Mouse (Mus musculus) midbrain, embryonic 14.5 days (tissue): ENCODE measurements around the gene 6430628N08Rik. TPM values are rescaled to one million over a fixed set of nuclear protein-coding genes. Genes with fewer than 3 reads are reported as not detected.

ENCODE experiments used
- ATAC-seq: fragments of 200-750 bp; cut with Nextera tagmentation; 2 replicates; pipeline ENCODE4 v1.8.0; 2017; ENCODE audit warnings: moderate number of reproducible peaks, moderate library complexity; ENCODE audit not compliant: low FRiP score, low TSS enrichment
- DNase-seq: peaks from one replicate; pipeline ENCODE4 v3.0.0-alpha.2; 2015
- H3K27ac ChIP-seq: fragments of 300-500 bp; sonication (generic); replicated peaks from 2 replicates; pipeline ENCODE4 v1.5.1; 2014; ENCODE audit warnings: mild to moderate bottlenecking, low read depth, low read length, moderate library complexity
- H3K27me3 ChIP-seq: fragments of 300-500 bp; sonication (generic); 2 replicates; pipeline ENCODE4 v1.6.1; 2014; ENCODE audit warnings: low read length, control low read depth, mixed read lengths; ENCODE audit not compliant: control insufficient read depth, insufficient read depth
- H3K36me3 ChIP-seq: fragments of 300-500 bp; sonication (generic); 2 replicates; pipeline ENCODE4 v1.6.1; 2014; ENCODE audit warnings: low read length, control low read depth; ENCODE audit not compliant: control insufficient read depth, insufficient read depth
- H3K4me1 ChIP-seq: fragments of 300-500 bp; sonication (generic); 2 replicates; pipeline ENCODE4 v1.6.1; 2014; ENCODE audit warnings: mild to moderate bottlenecking, antibody characterized with exemption, low read length, control low read depth; ENCODE audit not compliant: control insufficient read depth, insufficient read depth
- H3K4me2 ChIP-seq: fragments of 300-500 bp; sonication (generic); 2 replicates; pipeline ENCODE4 v1.6.1; 2014; ENCODE audit warnings: mild to moderate bottlenecking, low read length, moderate library complexity
- H3K4me3 ChIP-seq: fragments of 300-500 bp; sonication (generic); replicated peaks from 2 replicates; pipeline ENCODE4 v1.5.1; 2014; ENCODE audit warnings: low read depth, low read length
- H3K9ac ChIP-seq: fragments of 300-500 bp; sonication (generic); replicated peaks from 2 replicates; pipeline ENCODE4 v1.6.1; 2014; ENCODE audit warnings: mild to moderate bottlenecking, low read length, moderate library complexity
- H3K9me3 ChIP-seq: fragments of 300-500 bp; sonication (generic); 2 replicates; pipeline ENCODE4 v1.6.1; 2016; ENCODE audit warnings: low read length, control low read depth, mixed read lengths; ENCODE audit not compliant: control insufficient read depth
- WGBS: fragments of 180-500 bp; shearing (Covaris S2); extraction: QIAGEN DNeasy Blood & Tissue Kit; methylation state at CpG from one replicate; pipeline ENCODE4 v1.1.7; 2014; 5-methylcytosine and 5-hydroxymethylcytosine counted together
- polyA plus RNA-seq: library from polyadenylated mRNA; unstranded; fragments of >200 nt; fragmentation: Nextera tagmentation; extraction: Ambion mirVana; gene quantifications from 2 replicates; pipeline ENCODE4 v1.2.1, GENCODE M21; 2014

6430628N08Rik gene
- polyA plus RNA-seq, 1 experiment from 2014 or later, result not detected

DNA sequence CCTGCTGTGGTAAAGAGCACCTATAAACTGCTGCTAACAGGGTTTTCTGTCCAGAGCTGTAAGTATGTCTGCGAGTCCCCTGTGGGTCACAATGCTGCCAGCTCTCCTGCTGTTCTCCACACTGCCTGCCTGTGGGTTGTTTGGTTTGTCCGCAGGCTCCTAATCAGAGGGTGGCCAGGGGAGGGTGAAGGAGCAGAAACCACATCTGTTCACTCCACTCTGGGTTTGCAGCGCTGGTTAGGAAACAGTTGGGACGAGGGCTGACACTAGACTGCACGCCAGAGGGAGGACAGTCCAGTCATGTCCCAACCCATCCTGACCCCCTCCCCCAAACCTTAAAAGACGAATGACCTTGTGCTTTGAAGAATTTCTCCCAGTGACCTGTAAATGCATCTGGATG, 35.4 kb upstream of the 6430628N08Rik start:
- peaks cover 12% of the 10 kb centered on the region; the same call in 1 of the 2 replicates for H3K36me3 ChIP-seq
- no peak for ATAC-seq
- DNase-seq, result no peak
- no peak overlapping the region for H3K4me3 ChIP-seq
- no peaks in the 10 kb centered on the region for H3K9me3 ChIP-seq
- H3K27ac ChIP-seq, result peak overlapping the region; percentile 68
- H3K4me2 ChIP-seq, result no peak overlapping the region
- 53% methylated on average over 6 of the region's 6 CpGs for WGBS
- H3K27me3 ChIP-seq, result no peaks in the 10 kb centered on the region
- H3K9ac ChIP-seq, result no peak overlapping the region
- H3K4me1 ChIP-seq, result peaks cover 24% of the 10 kb centered on the region

DNA sequence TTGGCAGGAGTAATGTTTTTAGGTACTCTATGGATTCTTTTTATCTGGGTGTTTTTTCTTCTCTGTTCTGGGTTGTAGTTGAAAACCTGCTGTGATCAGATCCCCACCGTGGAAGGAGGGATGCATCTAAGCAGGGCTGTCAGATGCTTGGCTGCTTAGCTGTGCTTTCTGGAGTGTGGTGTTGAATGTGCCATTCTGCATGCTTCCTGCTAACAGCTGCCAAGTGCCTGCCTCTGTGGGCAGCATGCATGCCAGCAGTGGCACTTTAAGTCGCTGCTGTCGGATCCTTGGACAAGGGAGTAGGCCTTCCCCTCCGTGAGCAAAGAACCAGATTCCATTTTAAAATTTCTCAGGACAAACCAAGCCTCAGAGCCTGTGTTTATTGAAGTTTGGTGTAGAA, 34.9 kb upstream of the 6430628N08Rik start:
- ATAC-seq, result no peak
- Histone ChIP-seq H3K27ac (peak overlapping the region; percentile 68), H3K9ac (no peak overlapping the region), H3K36me3 (peaks cover 15% of the 10 kb centered on the region; the same call in 1 of the 2 replicates), H3K4me1 (peaks cover 24% of the 10 kb centered on the region), H3K9me3 (no peaks in the 10 kb centered on the region), H3K4me2 (no peak overlapping the region), H3K4me3 (no peak overlapping the region), H3K27me3 (no peaks in the 10 kb centered on the region)
- DNase-seq, result peak; percentile 51
- 36% methylated on average over 4 of the region's 4 CpGs for WGBS

DNA sequence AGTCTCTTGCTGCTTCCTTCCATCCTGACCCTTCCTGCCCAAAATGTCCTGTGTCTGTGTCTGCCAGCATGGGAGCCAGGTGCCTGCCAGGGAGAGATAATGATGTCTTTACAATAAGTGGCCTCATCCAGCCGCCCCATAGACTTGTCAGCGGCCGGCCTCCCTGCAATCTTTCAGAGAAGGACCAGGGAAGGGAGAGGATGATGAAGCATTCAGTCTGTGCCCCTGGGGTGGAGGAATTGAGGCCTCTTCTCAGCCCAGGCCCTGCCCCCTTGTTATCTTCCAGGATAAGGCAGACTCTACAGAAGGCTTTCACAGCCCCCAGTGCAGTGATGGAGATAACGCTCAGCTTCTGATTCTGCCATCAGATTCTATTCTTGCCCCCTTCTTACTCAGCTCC, 34.2 kb upstream of the 6430628N08Rik start:
- H3K36me3 ChIP-seq, result peaks cover 14% of the 10 kb centered on the region; the same call in 1 of the 2 replicates
- DNase-seq (no peak), ATAC-seq (no peak)
- H3K4me1 ChIP-seq, result peaks cover 24% of the 10 kb centered on the region
- no peak overlapping the region for H3K4me3 ChIP-seq
- no peak overlapping the region for H3K4me2 ChIP-seq
- peak overlapping the region; percentile 68 for H3K27ac ChIP-seq
- no peaks in the 10 kb centered on the region for H3K9me3 ChIP-seq
- WGBS, result 27% methylated on average over 4 of the region's 4 CpGs
- H3K27me3 ChIP-seq, result no peaks in the 10 kb centered on the region
- no peak overlapping the region; the same call in 1 of the 2 replicates for H3K9ac ChIP-seq

DNA sequence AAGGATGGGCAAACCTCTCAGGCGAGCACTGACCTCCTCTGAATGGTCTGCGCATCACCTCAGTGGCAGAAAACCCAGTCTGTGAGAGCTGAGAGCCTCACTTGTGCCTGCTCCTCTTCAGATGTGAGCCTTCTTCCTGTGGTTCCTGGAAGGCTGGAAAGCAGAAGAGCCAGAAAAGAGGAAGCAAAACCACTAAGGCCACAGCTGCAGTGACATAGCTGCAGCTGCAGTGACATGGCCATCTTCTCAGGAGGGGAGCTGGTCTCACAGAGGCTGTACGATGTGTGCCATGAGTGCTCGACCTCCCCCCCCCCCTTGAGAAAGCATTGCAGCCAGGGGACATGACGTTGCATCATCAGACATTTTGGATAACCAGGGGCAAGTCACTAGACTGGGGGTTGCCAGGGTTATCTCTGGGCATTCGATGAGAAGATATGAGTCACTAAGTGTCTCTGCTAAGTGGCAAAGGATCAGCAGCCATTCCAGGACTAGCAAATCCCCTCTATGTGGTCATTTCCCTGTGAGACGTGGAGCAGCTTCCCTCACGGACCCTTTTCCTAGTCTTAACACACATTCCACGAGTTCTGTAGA, 33.1 kb upstream of the 6430628N08Rik start:
- H3K27me3 ChIP-seq, result no peaks in the 10 kb centered on the region
- H3K4me1 ChIP-seq, result peaks cover 24% of the 10 kb centered on the region
- WGBS, result 89% methylated on average over 9 of the region's 9 CpGs
- no peak overlapping the region for H3K27ac ChIP-seq
- H3K9me3 ChIP-seq, result no peaks in the 10 kb centered on the region
- DNase-seq (no peak), ATAC-seq (no peak)
- H3K4me2 ChIP-seq, result no peak overlapping the region
- no peak overlapping the region for H3K9ac ChIP-seq
- H3K36me3 ChIP-seq, result peaks cover 14% of the 10 kb centered on the region
- no peak overlapping the region for H3K4me3 ChIP-seq

DNA sequence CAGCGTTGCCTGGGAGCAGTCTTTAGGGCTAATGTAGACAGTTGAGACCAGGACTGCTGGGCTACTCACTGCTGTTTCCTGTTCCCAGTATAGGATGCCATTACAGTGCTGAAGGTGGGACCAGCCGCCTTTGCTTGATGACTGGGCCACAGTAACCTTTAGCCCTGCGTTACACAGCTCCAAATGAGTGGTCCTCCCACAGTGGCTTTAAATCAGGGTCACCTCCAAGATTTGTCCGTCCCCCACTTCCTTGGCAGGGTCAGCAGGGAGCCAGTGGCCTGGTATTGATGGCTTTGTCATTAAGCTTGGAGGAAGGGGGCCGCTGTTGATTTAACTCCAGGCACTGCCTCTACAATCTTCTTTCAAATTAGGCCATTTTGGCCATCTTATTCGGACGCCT, 27.1 kb upstream of the 6430628N08Rik start:
- Histone ChIP-seq H3K4me3 (no peak overlapping the region), H3K9me3 (no peaks in the 10 kb centered on the region), H3K27me3 (no peaks in the 10 kb centered on the region), H3K4me1 (no peaks in the 10 kb centered on the region), H3K36me3 (peaks cover 14% of the 10 kb centered on the region), H3K27ac (no peak overlapping the region), H3K4me2 (no peak overlapping the region), H3K9ac (no peak overlapping the region)
- ATAC-seq (no peak), DNase-seq (no peak)
- 70% methylated on average over 7 of the region's 7 CpGs for WGBS

DNA sequence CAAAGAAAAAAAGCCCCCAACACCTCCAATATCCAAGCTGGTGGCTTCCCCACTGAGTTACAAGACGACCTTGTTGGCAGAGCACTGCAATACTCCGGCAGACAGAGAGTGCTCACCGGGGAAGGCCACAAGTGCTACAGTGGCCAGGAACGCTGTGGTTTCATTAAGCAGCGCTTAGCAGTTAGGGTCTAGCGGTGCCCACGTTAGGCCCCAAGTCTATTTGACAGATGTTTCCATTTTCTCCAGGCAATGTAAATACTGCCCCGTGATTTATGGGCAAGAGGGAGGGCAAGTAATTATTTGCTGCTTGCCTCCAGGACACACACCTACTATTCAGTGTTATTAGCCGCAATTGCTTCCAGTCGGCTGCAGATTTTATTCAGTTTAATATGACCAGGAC, 26.6 kb upstream of the 6430628N08Rik start:
- no peak overlapping the region for H3K4me3 ChIP-seq
- DNase-seq (no peak), ATAC-seq (no peak)
- H3K4me1 ChIP-seq, result no peaks in the 10 kb centered on the region; the same call in 1 of the 2 replicates
- WGBS, result 66% methylated on average over 10 of the region's 10 CpGs
- no peaks in the 10 kb centered on the region for H3K27me3 ChIP-seq
- H3K27ac ChIP-seq, result no peak overlapping the region
- no peaks in the 10 kb centered on the region for H3K9me3 ChIP-seq
- H3K9ac ChIP-seq, result no peak overlapping the region
- H3K4me2 ChIP-seq, result no peak overlapping the region
- H3K36me3 ChIP-seq, result peaks cover 14% of the 10 kb centered on the region

DNA sequence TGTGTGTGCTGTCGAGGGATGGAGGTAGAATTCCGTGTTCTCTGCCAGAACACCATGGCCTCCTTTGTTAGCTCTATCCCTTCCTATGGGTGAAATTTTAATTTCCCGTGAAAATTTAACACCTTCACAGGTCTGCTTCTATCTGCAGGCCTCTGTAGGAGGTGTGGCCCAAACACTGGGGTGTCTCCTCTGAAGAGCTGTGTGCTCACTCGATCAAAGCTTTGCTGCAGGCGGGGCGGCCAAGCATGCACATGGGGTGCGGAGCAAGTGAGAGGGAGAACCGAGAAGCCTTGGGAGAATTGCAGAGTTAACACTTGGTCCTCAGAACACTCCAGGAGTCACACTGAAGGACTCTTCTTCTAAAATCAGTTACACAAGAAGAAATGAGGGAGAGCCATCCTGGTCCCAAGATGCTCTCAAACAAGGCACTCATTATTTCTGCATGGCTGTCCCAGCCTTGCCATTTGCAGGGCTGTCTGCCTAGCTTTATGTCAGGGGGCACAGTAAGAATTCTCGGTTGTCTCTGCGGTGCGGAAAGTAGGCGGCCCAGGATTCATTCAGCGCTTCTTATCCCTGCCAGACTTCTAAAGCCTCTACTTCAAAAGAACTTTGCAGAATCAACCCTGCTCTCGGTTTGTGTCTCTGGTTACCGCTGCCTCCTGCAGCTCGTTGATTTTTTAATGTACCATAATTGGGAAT, 20.8 kb upstream of the 6430628N08Rik start:
- H3K4me3 ChIP-seq, result no peak overlapping the region
- DNase-seq (peak; percentile 69), ATAC-seq (0 out of 2 replicates have a peak, but pooled peaks have one; percentile 48)
- H3K9ac ChIP-seq, result no peak overlapping the region
- no peak overlapping the region for H3K4me2 ChIP-seq
- 6% methylated on average over 16 of the region's 16 CpGs for WGBS
- peak overlapping the region; percentile 43; the same call in 1 of the 2 replicates for H3K27ac ChIP-seq
- H3K36me3 ChIP-seq, result 0 out of 2 replicates have a peak, but pooled peaks cover 7% of the 10 kb centered on the region
- H3K9me3 ChIP-seq, result no peaks in the 10 kb centered on the region
- H3K4me1 ChIP-seq, result peaks cover 16% of the 10 kb centered on the region
- H3K27me3 ChIP-seq, result no peaks in the 10 kb centered on the region

DNA sequence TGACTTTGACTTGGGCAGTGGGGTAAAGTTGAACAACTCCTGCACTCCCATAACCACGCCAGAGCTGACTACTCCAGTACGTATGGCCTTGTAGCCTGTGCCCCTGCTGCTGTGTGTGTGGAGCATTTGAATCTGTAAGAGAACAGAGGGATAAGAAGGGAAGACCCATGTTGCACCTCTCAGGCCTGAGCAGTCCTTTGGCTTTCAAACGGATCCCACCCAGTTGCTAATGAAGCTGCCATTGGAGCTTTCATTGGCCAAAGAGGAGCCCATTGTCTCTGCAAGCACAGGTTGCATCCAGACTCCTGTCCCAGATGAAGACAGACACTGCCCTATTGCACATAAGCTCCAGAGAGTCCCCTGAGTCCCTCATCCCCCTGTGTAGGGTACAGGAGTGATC, 17.2 kb upstream of the 6430628N08Rik start:
- Histone ChIP-seq H3K4me2 (no peak overlapping the region), H3K9me3 (no peaks in the 10 kb centered on the region), H3K4me3 (no peak overlapping the region), H3K36me3 (0 out of 2 replicates have a peak, but pooled peaks cover 9% of the 10 kb centered on the region), H3K27ac (no peak overlapping the region), H3K4me1 (peaks cover 26% of the 10 kb centered on the region), H3K9ac (no peak overlapping the region), H3K27me3 (no peaks in the 10 kb centered on the region)
- ATAC-seq, result no peak
- DNase-seq, result no peak
- 88% methylated on average over 3 of the region's 3 CpGs for WGBS
